Mouse (Mus musculus) lung, embryonic 15.5 days (tissue): ENCODE data around the gene Casp2. TPM values are rescaled to one million over a fixed set of nuclear protein-coding genes. Genes with fewer than 3 reads are reported as not detected.

Source experiments
- ATAC-seq: fragments of 200-750 bp; cut with Nextera tagmentation; 2 replicates; pipeline ENCODE4 v1.8.0; 2017; ENCODE audit warnings: moderate number of reproducible peaks, borderline replicate concordance; ENCODE audit not compliant: low FRiP score, low TSS enrichment; ENCODE audit errors: extremely low read depth
- H3K27ac ChIP-seq: fragments of 300-500 bp; sonication (generic); 2 replicates; pipeline ENCODE4 v1.5.1; 2015; ENCODE audit warnings: moderate library complexity, mild to moderate bottlenecking, inconsistent platforms
- H3K27me3 ChIP-seq: fragments of 300-500 bp; sonication (generic); 2 replicates; pipeline ENCODE4 v1.6.1; 2015; ENCODE audit warnings: inconsistent platforms
- H3K36me3 ChIP-seq: fragments of 300-500 bp; sonication (generic); 2 replicates; pipeline ENCODE4 v1.6.1; 2015; ENCODE audit warnings: inconsistent platforms
- H3K4me1 ChIP-seq: fragments of 300-500 bp; sonication (generic); 2 replicates; pipeline ENCODE4 v1.6.1; 2015; ENCODE audit warnings: inconsistent platforms
- H3K4me2 ChIP-seq: fragments of 300-500 bp; sonication (generic); 2 replicates; pipeline ENCODE4 v1.6.1; 2015; ENCODE audit warnings: inconsistent platforms, mild to moderate bottlenecking, moderate library complexity
- H3K4me3 ChIP-seq: fragments of 300-500 bp; sonication (generic); 2 replicates; pipeline ENCODE4 v1.5.1; 2015; ENCODE audit warnings: mild to moderate bottlenecking, inconsistent platforms
- H3K9ac ChIP-seq: fragments of 300-500 bp; sonication (generic); 2 replicates; pipeline ENCODE4 v1.6.1; 2015; ENCODE audit warnings: inconsistent platforms
- H3K9me3 ChIP-seq: fragments of 300-500 bp; sonication (generic); 2 replicates; pipeline ENCODE4 v1.6.1; 2016; ENCODE audit warnings: inconsistent platforms
- WGBS: fragments of 180-500 bp; shearing (Covaris S2); methylation state at CpG from one replicate; pipeline ENCODE4 v1.1.7; 2015; 5-methylcytosine and 5-hydroxymethylcytosine counted together
- polyA plus RNA-seq: library from polyadenylated mRNA; unstranded; fragments of >200 nt; fragmentation: Nextera tagmentation; extraction: Ambion mirVana; gene quantifications from 2 replicates; pipeline ENCODE4 v1.2.1, GENCODE M21; 2015

Casp2 gene
- polyA plus RNA-seq, 1 experiment from 2014 or later, result 73.4 TPM

GRCm38 (mm10) chr6:42287562-42287961, 22.8 kb downstream of the Casp2 start:
- Histone ChIP-seq H3K9me3 (no peaks in the 10 kb centered on the region), H3K4me3 (no peak overlapping the region), H3K4me2 (no peak overlapping the region), H3K9ac (no peak overlapping the region), H3K27me3 (no peaks in the 10 kb centered on the region), H3K36me3 (peaks cover 9% of the 10 kb centered on the region), H3K4me1 (no peaks in the 10 kb centered on the region), H3K27ac (no peak overlapping the region)
- ATAC-seq, result no peak

- H3K4me1 ChIP-seq, result no peaks in the 10 kb centered on the region
- H3K4me3 ChIP-seq, result no peak overlapping the region
- WGBS, result 88% methylated on average over 6 of the region's 6 CpGs
- no peak for ATAC-seq
- H3K27me3 ChIP-seq, result no peaks in the 10 kb centered on the region
- H3K4me2 ChIP-seq, result no peak overlapping the region
- no peak overlapping the region for H3K27ac ChIP-seq
- H3K9me3 ChIP-seq, result no peaks in the 10 kb centered on the region
- H3K36me3 ChIP-seq, result no peaks in the 10 kb centered on the region
- H3K9ac ChIP-seq, result no peak overlapping the region
These were observed 28.5 kb downstream of the Casp2 start for GRCm38 (mm10) chr6:42293327-42293726.

GRCm38 (mm10) chr6:42295549-42296094, 30.8 kb downstream of the Casp2 start:
- H3K4me1 ChIP-seq, result no peaks in the 10 kb centered on the region
- no peak overlapping the region for H3K9ac ChIP-seq
- WGBS, result 80% methylated on average over 3 of the region's 3 CpGs
- H3K36me3 ChIP-seq, result no peaks in the 10 kb centered on the region
- H3K27ac ChIP-seq, result no peak overlapping the region
- no peak overlapping the region for H3K4me3 ChIP-seq
- no peaks in the 10 kb centered on the region for H3K27me3 ChIP-seq
- H3K4me2 ChIP-seq, result no peak overlapping the region
- no peaks in the 10 kb centered on the region for H3K9me3 ChIP-seq
- no peak for ATAC-seq

GRCm38 (mm10) chr6:42299362-42299761, 34.6 kb downstream of the Casp2 start:
- no peak overlapping the region for H3K9ac ChIP-seq
- no peaks in the 10 kb centered on the region for H3K27me3 ChIP-seq
- no peak overlapping the region for H3K4me2 ChIP-seq
- no peak overlapping the region for H3K4me3 ChIP-seq
- ATAC-seq, result no peak
- no peaks in the 10 kb centered on the region for H3K9me3 ChIP-seq
- H3K27ac ChIP-seq, result no peak overlapping the region
- H3K36me3 ChIP-seq, result no peaks in the 10 kb centered on the region
- no peaks in the 10 kb centered on the region for H3K4me1 ChIP-seq
- 86% methylated on average over 5 of the region's 5 CpGs for WGBS

- H3K9me3 ChIP-seq, result no peaks in the 10 kb centered on the region
- 44% methylated on average over 8 of the region's 8 CpGs for WGBS
- no peak overlapping the region for H3K27ac ChIP-seq
- no peak overlapping the region for H3K9ac ChIP-seq
- H3K4me1 ChIP-seq, result no peaks in the 10 kb centered on the region
- no peaks in the 10 kb centered on the region for H3K27me3 ChIP-seq
- ATAC-seq, result no peak
- no peak overlapping the region for H3K4me2 ChIP-seq
- H3K36me3 ChIP-seq, result no peaks in the 10 kb centered on the region
- no peak overlapping the region for H3K4me3 ChIP-seq
These were observed 45.1 kb downstream of the Casp2 start for GRCm38 (mm10) chr6:42309816-42310378.

GRCm38 (mm10) chr6:42310427-42311053, 45.8 kb downstream of the Casp2 start:
- no peak for ATAC-seq
- no peak overlapping the region for H3K4me2 ChIP-seq
- H3K36me3 ChIP-seq, result no peaks in the 10 kb centered on the region
- H3K4me1 ChIP-seq, result no peaks in the 10 kb centered on the region
- no peaks in the 10 kb centered on the region for H3K27me3 ChIP-seq
- no peak overlapping the region for H3K9ac ChIP-seq
- H3K4me3 ChIP-seq, result no peak overlapping the region
- H3K9me3 ChIP-seq, result no peaks in the 10 kb centered on the region
- no peak overlapping the region for H3K27ac ChIP-seq
- WGBS, result 81% methylated on average over 2 of the region's 2 CpGs

- no peak overlapping the region for H3K9ac ChIP-seq
- 71% methylated on average over 4 of the region's 4 CpGs for WGBS
- ATAC-seq, result no peak
- no peak overlapping the region for H3K4me3 ChIP-seq
- no peak overlapping the region for H3K4me2 ChIP-seq
- H3K4me1 ChIP-seq, result peaks cover under 1% of the 10 kb centered on the region; the same call in 1 of the 2 replicates
- no peaks in the 10 kb centered on the region for H3K36me3 ChIP-seq
- H3K9me3 ChIP-seq, result no peaks in the 10 kb centered on the region
- no peak overlapping the region for H3K27ac ChIP-seq
- peaks cover 18% of the 10 kb centered on the region for H3K27me3 ChIP-seq
These were observed 53.5 kb downstream of the Casp2 start for GRCm38 (mm10) chr6:42318293-42318692.

- no peaks in the 10 kb centered on the region for H3K9me3 ChIP-seq
- H3K4me1 ChIP-seq, result peaks cover 17% of the 10 kb centered on the region
- H3K27me3 ChIP-seq, result peaks cover 40% of the 10 kb centered on the region
- H3K27ac ChIP-seq, result no peak overlapping the region
- peak overlapping the region; percentile 64 for H3K4me3 ChIP-seq
- 1% methylated on average over 28 of the region's 28 CpGs for WGBS
- no peaks in the 10 kb centered on the region for H3K36me3 ChIP-seq
- peak overlapping the region; percentile 100 for H3K4me2 ChIP-seq
- H3K9ac ChIP-seq, result peak overlapping the region; percentile 29
- ATAC-seq, result no peak
These were observed 58.7 kb downstream of the Casp2 start for GRCm38 (mm10) chr6:42323371-42324066.

GRCm38 (mm10) chr6:42324067-42324481, 59.3 kb downstream of the Casp2 start:
- peak overlapping the region; percentile 100 for H3K4me2 ChIP-seq
- H3K9ac ChIP-seq, result peak overlapping the region; percentile 29
- H3K4me3 ChIP-seq, result peak overlapping the region; percentile 64
- H3K9me3 ChIP-seq, result no peaks in the 10 kb centered on the region
- no peak overlapping the region for H3K27ac ChIP-seq
- under 1% methylated on average over 15 of the region's 32 CpGs for WGBS
- H3K36me3 ChIP-seq, result no peaks in the 10 kb centered on the region
- ATAC-seq, result peak; percentile 72
- peaks cover 40% of the 10 kb centered on the region for H3K27me3 ChIP-seq
- H3K4me1 ChIP-seq, result peaks cover 17% of the 10 kb centered on the region

- H3K9ac ChIP-seq, result peak within 1 kb of the TSS; percentile 29
- peak within 1 kb of the TSS; percentile 100 for H3K4me2 ChIP-seq
- peak; percentile 71; the same call in 1 of the 2 replicates for ATAC-seq
- H3K36me3 ChIP-seq, result no peaks in the 10 kb centered on the region
- no peak within 1 kb of the TSS for H3K27ac ChIP-seq
- 2% methylated on average over 53 of the region's 68 CpGs for WGBS
- H3K9me3 ChIP-seq, result no peaks in the 10 kb centered on the region
- H3K4me1 ChIP-seq, result peaks cover 17% of the 10 kb centered on the region
- H3K4me3 ChIP-seq, result peak within 1 kb of the TSS; percentile 64
- H3K27me3 ChIP-seq, result peaks cover 40% of the 10 kb centered on the region
These were observed 59.9 kb downstream of the Casp2 start, which contains the start of gene Fam131b for GRCm38 (mm10) chr6:42324482-42325267. Fam131b (minus strand) TSS chr6:42324643.

GRCm38 (mm10) chr6:42325268-42325609, 60.5 kb downstream of the Casp2 start:
- peaks cover 17% of the 10 kb centered on the region for H3K4me1 ChIP-seq
- no peaks in the 10 kb centered on the region for H3K36me3 ChIP-seq
- peak overlapping the region; percentile 100 for H3K4me2 ChIP-seq
- H3K27me3 ChIP-seq, result peaks cover 40% of the 10 kb centered on the region
- peak overlapping the region; percentile 29; the same call in 1 of the 2 replicates for H3K9ac ChIP-seq
- peak; percentile 29; the same call in 1 of the 2 replicates for ATAC-seq
- peak overlapping the region; percentile 64 for H3K4me3 ChIP-seq
- H3K9me3 ChIP-seq, result no peaks in the 10 kb centered on the region
- H3K27ac ChIP-seq, result no peak overlapping the region
- WGBS, result 3% methylated on average over 7 of the region's 7 CpGs
